Mouse (Mus musculus) heart, embryonic 13.5 days (tissue): ENCODE measurements around the gene Map3k7cl. TPM values are rescaled to one million over a fixed set of nuclear protein-coding genes. Genes with fewer than 3 reads are reported as not detected.

Source experiments
- ATAC-seq: fragments of 200-750 bp; cut with Nextera tagmentation; 2 replicates; pipeline ENCODE4 v1.8.0; 2017; ENCODE audit warnings: moderate TSS enrichment; ENCODE audit not compliant: insufficient number of reproducible peaks, low FRiP score, low TSS enrichment; ENCODE audit errors: extremely low read depth
- H3K27ac ChIP-seq: fragments of 300-500 bp; sonication (generic); replicated peaks from 2 replicates; pipeline ENCODE4 v1.5.1; 2015; ENCODE audit warnings: moderate library complexity, mild to moderate bottlenecking, inconsistent platforms
- H3K27me3 ChIP-seq: fragments of 300-500 bp; sonication (generic); replicated peaks from 2 replicates; pipeline ENCODE4 v1.6.1; 2015; ENCODE audit warnings: mild to moderate bottlenecking, inconsistent platforms
- H3K36me3 ChIP-seq: fragments of 300-500 bp; sonication (generic); 2 replicates; pipeline ENCODE4 v1.6.1; 2015; ENCODE audit warnings: mild to moderate bottlenecking, inconsistent platforms
- H3K4me1 ChIP-seq: fragments of 300-500 bp; sonication (generic); 2 replicates; pipeline ENCODE4 v1.6.1; 2015; ENCODE audit warnings: inconsistent platforms
- H3K4me2 ChIP-seq: fragments of 300-500 bp; sonication (generic); 2 replicates; pipeline ENCODE4 v1.6.1; 2015; ENCODE audit warnings: inconsistent platforms, mild to moderate bottlenecking, moderate library complexity
- H3K4me3 ChIP-seq: fragments of 300-500 bp; sonication (generic); 2 replicates; pipeline ENCODE4 v1.5.1; 2015; ENCODE audit warnings: moderate library complexity, mild to moderate bottlenecking, inconsistent platforms
- H3K9ac ChIP-seq: fragments of 300-500 bp; sonication (generic); 2 replicates; pipeline ENCODE4 v1.6.1; 2015; ENCODE audit warnings: inconsistent platforms, mild to moderate bottlenecking, moderate library complexity
- H3K9me3 ChIP-seq: fragments of 300-500 bp; sonication (generic); 2 replicates; pipeline ENCODE4 v1.6.1; 2016; ENCODE audit warnings: inconsistent platforms
- WGBS: fragments of 180-500 bp; shearing (Covaris S2); methylation state at CpG from one replicate; pipeline ENCODE4 v1.1.7; 2015; ENCODE audit warnings: mixed read lengths; 5-methylcytosine and 5-hydroxymethylcytosine counted together
- polyA plus RNA-seq: library from polyadenylated mRNA; unstranded; fragments of >200 nt; fragmentation: Nextera tagmentation; extraction: Ambion mirVana; gene quantifications from 2 replicates; pipeline ENCODE4 v1.2.1, GENCODE M21; 2015

The Map3k7cl gene
- 0.31 and 0.46 TPM in 2 replicates for polyA plus RNA-seq

GRCm38 (mm10) chr16:87552907-87553691 is at the start of gene Map3k7cl:
TSS of gene Map3k7cl (plus strand) at chr16:87553330.
- no peak for ATAC-seq
- H3K9ac ChIP-seq, result 0 out of 2 replicates have a peak within 1 kb of the TSS, but pooled peaks have one; percentile 19
- H3K4me3 ChIP-seq, result no peak within 1 kb of the TSS
- H3K36me3 ChIP-seq, result no peaks in the 10 kb centered on the region
- peaks cover 36% of the 10 kb centered on the region for H3K4me1 ChIP-seq
- no peaks in the 10 kb centered on the region for H3K27me3 ChIP-seq
- H3K9me3 ChIP-seq, result no peaks in the 10 kb centered on the region
- H3K27ac ChIP-seq, result peak within 1 kb of the TSS; percentile 50
- H3K4me2 ChIP-seq, result peak within 1 kb of the TSS; percentile 39
- 60% methylated on average over 24 of the region's 24 CpGs for WGBS

GRCm38 (mm10) chr16:87511706-87512105 is 41.4 kb upstream of the Map3k7cl start:
- no peak overlapping the region for H3K4me3 ChIP-seq
- peaks cover 2% of the 10 kb centered on the region; the same call in 1 of the 2 replicates for H3K4me1 ChIP-seq
- H3K27me3 ChIP-seq, result no peaks in the 10 kb centered on the region
- no peaks in the 10 kb centered on the region for H3K36me3 ChIP-seq
- WGBS, result 70% methylated on average over 5 of the region's 5 CpGs
- no peak overlapping the region for H3K4me2 ChIP-seq
- H3K9ac ChIP-seq, result no peak overlapping the region
- ATAC-seq, result no peak
- H3K27ac ChIP-seq, result no peak overlapping the region
- H3K9me3 ChIP-seq, result no peaks in the 10 kb centered on the region

GRCm38 (mm10) chr16:87512331-87512730 is 40.8 kb upstream of the Map3k7cl start:
- Histone ChIP-seq H3K27ac (no peak overlapping the region), H3K36me3 (no peaks in the 10 kb centered on the region), H3K9ac (no peak overlapping the region), H3K4me2 (no peak overlapping the region), H3K9me3 (no peaks in the 10 kb centered on the region), H3K4me1 (peaks cover 1% of the 10 kb centered on the region), H3K4me3 (no peak overlapping the region), H3K27me3 (no peaks in the 10 kb centered on the region)
- no peak for ATAC-seq
- WGBS, result 90% methylated on average over 14 of the region's 14 CpGs

- Histone ChIP-seq H3K27ac (no peak overlapping the region), H3K4me2 (no peak overlapping the region), H3K36me3 (no peaks in the 10 kb centered on the region), H3K9ac (no peak overlapping the region), H3K4me1 (peaks cover 8% of the 10 kb centered on the region), H3K4me3 (no peak overlapping the region), H3K27me3 (peaks cover 9% of the 10 kb centered on the region; the same call in 1 of the 2 replicates), H3K9me3 (no peaks in the 10 kb centered on the region)
- 73% methylated on average over 5 of the region's 5 CpGs for WGBS
- no peak for ATAC-seq
These were observed 28.9 kb upstream of the Map3k7cl start for GRCm38 (mm10) chr16:87524228-87524627.

GRCm38 (mm10) chr16:87527553-87528249 is 25.4 kb upstream of the Map3k7cl start:
- 58% methylated on average over 8 of the region's 8 CpGs for WGBS
- peaks cover 8% of the 10 kb centered on the region for H3K4me1 ChIP-seq
- H3K27me3 ChIP-seq, result peaks cover 9% of the 10 kb centered on the region; the same call in 1 of the 2 replicates
- no peak overlapping the region for H3K27ac ChIP-seq
- H3K4me2 ChIP-seq, result no peak overlapping the region
- no peak for ATAC-seq
- no peaks in the 10 kb centered on the region for H3K36me3 ChIP-seq
- no peak overlapping the region for H3K4me3 ChIP-seq
- H3K9me3 ChIP-seq, result no peaks in the 10 kb centered on the region
- no peak overlapping the region for H3K9ac ChIP-seq

GRCm38 (mm10) chr16:87528755-87529154 is 24.4 kb upstream of the Map3k7cl start:
- no peak overlapping the region for H3K9ac ChIP-seq
- H3K27ac ChIP-seq, result no peak overlapping the region
- no peak for ATAC-seq
- H3K27me3 ChIP-seq, result peaks cover 9% of the 10 kb centered on the region; the same call in 1 of the 2 replicates
- H3K4me1 ChIP-seq, result peaks cover 4% of the 10 kb centered on the region
- 57% methylated on average over 10 of the region's 10 CpGs for WGBS
- H3K4me3 ChIP-seq, result no peak overlapping the region
- H3K36me3 ChIP-seq, result no peaks in the 10 kb centered on the region
- H3K9me3 ChIP-seq, result no peaks in the 10 kb centered on the region
- H3K4me2 ChIP-seq, result no peak overlapping the region

- no peaks in the 10 kb centered on the region for H3K9me3 ChIP-seq
- no peaks in the 10 kb centered on the region for H3K27me3 ChIP-seq
- H3K27ac ChIP-seq, result no peak overlapping the region
- peaks cover 15% of the 10 kb centered on the region for H3K4me1 ChIP-seq
- H3K4me3 ChIP-seq, result no peak overlapping the region
- no peak overlapping the region for H3K9ac ChIP-seq
- H3K36me3 ChIP-seq, result no peaks in the 10 kb centered on the region
- 37% methylated on average over 2 of the region's 2 CpGs for WGBS
- H3K4me2 ChIP-seq, result no peak overlapping the region
- ATAC-seq, result no peak
These were observed 4.8 kb upstream of the Map3k7cl start for GRCm38 (mm10) chr16:87548348-87548747.

- no peaks in the 10 kb centered on the region for H3K9me3 ChIP-seq
- H3K36me3 ChIP-seq, result no peaks in the 10 kb centered on the region
- ATAC-seq, result no peak
- H3K9ac ChIP-seq, result no peak overlapping the region
- no peak overlapping the region for H3K4me3 ChIP-seq
- H3K27ac ChIP-seq, result 0 out of 2 replicates have a peak overlapping the region, but pooled peaks have one; percentile 0
- no peaks in the 10 kb centered on the region for H3K27me3 ChIP-seq
- 29% methylated on average over 8 of the region's 8 CpGs for WGBS
- peak overlapping the region; percentile 23; the same call in 1 of the 2 replicates for H3K4me2 ChIP-seq
- peaks cover 36% of the 10 kb centered on the region for H3K4me1 ChIP-seq
These were observed 3.2 kb downstream of the Map3k7cl start for GRCm38 (mm10) chr16:87556320-87556719.

- Histone ChIP-seq H3K9ac (no peak overlapping the region), H3K36me3 (no peaks in the 10 kb centered on the region), H3K9me3 (no peaks in the 10 kb centered on the region), H3K4me1 (peaks cover 2% of the 10 kb centered on the region), H3K4me3 (no peak overlapping the region), H3K4me2 (no peak overlapping the region), H3K27me3 (no peaks in the 10 kb centered on the region), H3K27ac (no peak overlapping the region)
- WGBS, result 75% methylated on average over 4 of the region's 4 CpGs
- ATAC-seq, result no peak
These were observed 8.4 kb downstream of the Map3k7cl start for GRCm38 (mm10) chr16:87561501-87561900.

GRCm38 (mm10) chr16:87563524-87563923 is 10.4 kb downstream of the Map3k7cl start:
- no peak overlapping the region for H3K4me3 ChIP-seq
- no peaks in the 10 kb centered on the region for H3K36me3 ChIP-seq
- H3K4me1 ChIP-seq, result no peaks in the 10 kb centered on the region; the same call in 1 of the 2 replicates
- no peak overlapping the region for H3K27ac ChIP-seq
- no peaks in the 10 kb centered on the region for H3K27me3 ChIP-seq
- H3K4me2 ChIP-seq, result no peak overlapping the region
- WGBS, result 58% methylated on average over 6 of the region's 6 CpGs
- H3K9ac ChIP-seq, result no peak overlapping the region
- ATAC-seq, result no peak
- H3K9me3 ChIP-seq, result no peaks in the 10 kb centered on the region

- Histone ChIP-seq H3K27ac (no peak overlapping the region), H3K27me3 (no peaks in the 10 kb centered on the region), H3K9me3 (no peaks in the 10 kb centered on the region), H3K36me3 (no peaks in the 10 kb centered on the region), H3K4me2 (no peak overlapping the region), H3K4me1 (no peaks in the 10 kb centered on the region; the same call in 1 of the 2 replicates), H3K4me3 (no peak overlapping the region), H3K9ac (no peak overlapping the region)
- ATAC-seq, result no peak
- WGBS, result 64% methylated on average over 3 of the region's 3 CpGs
These were observed 11.4 kb downstream of the Map3k7cl start for GRCm38 (mm10) chr16:87564564-87564963.
